Mouse (Mus musculus) embryonic facial prominence, embryonic 12.5 days (tissue): Measurements from ENCODE around the gene Tex46. TPM values are rescaled to one million over a fixed set of nuclear protein-coding genes. Genes with fewer than 3 reads are reported as not detected.

ENCODE experiments used
- ATAC-seq: fragments of 200-750 bp; cut with Nextera tagmentation; 2 replicates; pipeline ENCODE4 v1.8.0; 2017; ENCODE audit not compliant: insufficient number of reproducible peaks, insufficient read depth, low FRiP score, low TSS enrichment
- H3K27ac ChIP-seq: fragments of 300-500 bp; sonication (generic); 2 replicates; pipeline ENCODE4 v1.5.1; 2016; ENCODE audit warnings: mild to moderate bottlenecking
- H3K27me3 ChIP-seq: fragments of 300-500 bp; sonication (generic); 2 replicates; pipeline ENCODE4 v1.6.1; 2016; ENCODE audit warnings: mild to moderate bottlenecking, moderate library complexity
- H3K36me3 ChIP-seq: fragments of 300-500 bp; sonication (generic); 2 replicates; pipeline ENCODE4 v1.6.1; 2016; ENCODE audit warnings: mild to moderate bottlenecking
- H3K4me1 ChIP-seq: fragments of 300-500 bp; sonication (generic); 2 replicates; pipeline ENCODE4 v1.6.1; 2016
- H3K4me2 ChIP-seq: fragments of 300-500 bp; sonication (generic); replicated peaks from 2 replicates; pipeline ENCODE4 v1.6.1; 2016; ENCODE audit warnings: mild to moderate bottlenecking, moderate library complexity
- H3K4me3 ChIP-seq: fragments of 300-500 bp; sonication (generic); 2 replicates; pipeline ENCODE4 v1.5.1; 2016; ENCODE audit warnings: mild to moderate bottlenecking
- H3K9ac ChIP-seq: fragments of 300-500 bp; sonication (generic); 2 replicates; pipeline ENCODE4 v1.6.1; 2016; ENCODE audit warnings: mild to moderate bottlenecking, moderate library complexity
- H3K9me3 ChIP-seq: fragments of 300-500 bp; sonication (generic); 2 replicates; pipeline ENCODE4 v1.6.1; 2016; ENCODE audit warnings: mild to moderate bottlenecking, moderate library complexity
- WGBS: fragments of 180-500 bp; shearing (Covaris S2); methylation state at CpG from one replicate; pipeline ENCODE4 v1.1.7; 2016; 5-methylcytosine and 5-hydroxymethylcytosine counted together
- polyA plus RNA-seq: library from polyadenylated mRNA; unstranded; fragments of >200 nt; fragmentation: Nextera tagmentation; extraction: Ambion mirVana; gene quantifications from 2 replicates; pipeline ENCODE4 v1.2.1, GENCODE M21; 2016

The Tex46 gene
- polyA plus RNA-seq, 1 experiment from 2014 or later = not detected

DNA sequence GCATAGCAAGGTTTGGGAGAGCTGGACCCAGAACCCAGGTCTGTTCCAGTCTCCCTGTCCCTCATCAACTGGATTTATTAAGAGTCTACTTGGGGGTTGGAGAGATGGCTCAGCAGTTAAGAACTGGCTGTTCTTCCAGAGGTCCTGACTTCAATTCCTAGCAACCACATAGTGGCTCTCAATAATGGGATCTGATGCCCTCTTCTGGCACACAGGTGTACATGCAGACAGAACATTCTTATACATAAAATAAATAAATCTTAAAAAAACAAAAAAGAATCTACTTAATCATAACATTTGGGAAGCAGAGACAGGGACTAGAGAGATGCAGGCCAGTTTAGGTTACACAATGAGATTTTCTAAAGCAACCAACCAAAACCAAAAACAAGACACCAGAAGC is 25.8 kb downstream of the Tex46 start:
- Histone ChIP-seq H3K36me3 (no peaks in the 10 kb centered on the region), H3K4me3 (no peak overlapping the region), H3K27ac (no peak overlapping the region), H3K9me3 (no peaks in the 10 kb centered on the region), H3K27me3 (peaks cover 46% of the 10 kb centered on the region), H3K4me1 (peaks cover 17% of the 10 kb centered on the region), H3K4me2 (no peak overlapping the region), H3K9ac (no peak overlapping the region)
- ATAC-seq = no peak

DNA sequence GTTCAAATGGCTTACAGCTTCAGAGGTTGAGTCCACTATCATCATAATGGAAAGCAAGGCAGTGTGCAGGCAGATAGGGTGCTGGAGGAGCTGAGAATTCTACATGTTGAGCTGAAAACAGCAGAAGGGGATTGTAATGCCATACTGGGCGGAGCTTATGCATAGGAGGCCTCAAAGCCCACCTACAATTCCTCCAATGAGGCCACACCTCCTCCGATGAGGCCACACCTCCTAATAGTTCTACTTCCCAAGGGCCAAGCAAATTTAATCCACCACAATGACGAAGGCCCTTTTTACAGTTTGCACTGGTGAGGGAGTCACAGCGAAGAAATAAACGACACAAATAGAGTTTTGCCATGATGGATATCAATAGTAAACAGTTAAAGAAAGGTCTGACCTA is 26.3 kb downstream of the Tex46 start:
- H3K27ac ChIP-seq = no peak overlapping the region
- H3K27me3 ChIP-seq = peaks cover 46% of the 10 kb centered on the region
- H3K4me2 ChIP-seq = no peak overlapping the region
- H3K4me1 ChIP-seq = peaks cover 17% of the 10 kb centered on the region
- no peaks in the 10 kb centered on the region for H3K9me3 ChIP-seq
- ATAC-seq = no peak
- H3K4me3 ChIP-seq = no peak overlapping the region; the same call in 1 of the 2 replicates
- WGBS = 62% methylated on average over 5 of the region's 5 CpGs
- no peak overlapping the region for H3K9ac ChIP-seq
- no peaks in the 10 kb centered on the region for H3K36me3 ChIP-seq

DNA sequence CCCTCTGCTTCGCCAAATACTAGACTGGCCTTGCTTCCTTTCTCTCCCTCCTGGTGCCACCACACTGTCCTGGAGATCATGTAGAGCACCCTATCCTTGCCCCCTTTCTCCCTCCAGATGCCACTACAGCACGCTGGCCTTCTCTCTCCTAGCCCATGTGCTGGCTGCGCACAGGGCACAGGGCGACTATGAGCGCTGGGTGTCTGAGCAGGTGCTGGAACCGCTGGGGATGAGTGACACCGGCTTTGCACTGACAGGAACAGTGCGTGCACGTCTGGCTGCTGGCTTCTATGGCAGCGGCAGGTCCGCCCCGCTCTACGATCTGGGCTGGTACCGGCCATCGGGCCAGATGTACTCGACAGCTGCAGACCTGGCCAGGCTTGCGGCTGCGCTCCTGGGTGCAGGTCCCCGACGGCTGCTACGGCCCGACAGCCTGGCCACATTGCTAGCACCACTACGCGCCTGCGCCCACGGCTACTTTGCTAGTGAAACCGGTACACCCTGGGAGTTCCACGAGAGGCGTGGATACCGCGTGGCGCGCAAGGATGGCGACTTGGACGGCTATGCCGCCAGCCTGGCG is 26.8 kb downstream of the Tex46 start:
- Histone ChIP-seq H3K4me3 (peak overlapping the region; percentile 56), H3K9me3 (no peaks in the 10 kb centered on the region), H3K9ac (peak overlapping the region; percentile 53), H3K4me1 (peaks cover 17% of the 10 kb centered on the region), H3K27me3 (peaks cover 46% of the 10 kb centered on the region), H3K27ac (no peak overlapping the region), H3K36me3 (no peaks in the 10 kb centered on the region), H3K4me2 (peak overlapping the region; percentile 93)
- no peak for ATAC-seq
- WGBS = 20% methylated on average over 37 of the region's 37 CpGs

DNA sequence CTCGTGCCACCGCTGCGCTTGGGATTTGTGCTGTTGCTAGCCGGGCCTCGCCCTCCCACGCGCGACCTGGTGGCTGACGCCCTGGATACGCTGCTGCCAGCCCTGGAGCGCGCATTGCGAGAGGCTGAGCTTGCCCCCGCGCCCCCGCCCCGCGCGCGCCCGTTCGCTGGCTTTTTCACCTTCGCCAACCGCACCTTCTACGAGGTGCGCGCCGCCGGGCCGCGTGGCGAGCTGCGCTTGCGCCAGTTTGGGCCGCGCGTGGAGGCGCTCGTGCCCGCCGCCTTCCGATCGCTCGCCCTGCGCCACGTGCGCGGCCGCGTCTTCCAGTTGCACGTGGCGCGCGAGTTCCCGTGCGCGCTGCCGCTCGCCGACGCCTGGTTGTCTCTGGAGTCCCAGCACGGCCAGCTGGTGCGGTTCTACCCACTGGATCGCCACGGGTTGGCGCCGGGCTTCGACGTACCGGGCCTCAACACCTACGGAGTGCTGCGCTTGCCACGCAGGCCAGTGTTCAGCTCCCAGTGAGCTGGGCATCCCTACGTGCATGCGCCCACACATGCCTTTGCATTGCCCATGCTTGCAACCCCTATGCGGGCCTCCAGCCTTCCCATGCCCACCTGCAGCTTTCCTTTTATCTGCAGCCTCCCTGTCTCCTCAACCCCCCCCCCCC is 27.5 kb downstream of the Tex46 start:
- H3K9ac ChIP-seq = peak overlapping the region; percentile 53
- peaks cover 17% of the 10 kb centered on the region for H3K4me1 ChIP-seq
- peak overlapping the region; percentile 56 for H3K4me3 ChIP-seq
- WGBS = 4% methylated on average over 71 of the region's 76 CpGs
- ATAC-seq = peak; percentile 39; the same call in 1 of the 2 replicates
- H3K27ac ChIP-seq = no peak overlapping the region
- no peaks in the 10 kb centered on the region for H3K9me3 ChIP-seq
- peak overlapping the region; percentile 93 for H3K4me2 ChIP-seq
- no peaks in the 10 kb centered on the region for H3K36me3 ChIP-seq
- H3K27me3 ChIP-seq = peaks cover 45% of the 10 kb centered on the region

DNA sequence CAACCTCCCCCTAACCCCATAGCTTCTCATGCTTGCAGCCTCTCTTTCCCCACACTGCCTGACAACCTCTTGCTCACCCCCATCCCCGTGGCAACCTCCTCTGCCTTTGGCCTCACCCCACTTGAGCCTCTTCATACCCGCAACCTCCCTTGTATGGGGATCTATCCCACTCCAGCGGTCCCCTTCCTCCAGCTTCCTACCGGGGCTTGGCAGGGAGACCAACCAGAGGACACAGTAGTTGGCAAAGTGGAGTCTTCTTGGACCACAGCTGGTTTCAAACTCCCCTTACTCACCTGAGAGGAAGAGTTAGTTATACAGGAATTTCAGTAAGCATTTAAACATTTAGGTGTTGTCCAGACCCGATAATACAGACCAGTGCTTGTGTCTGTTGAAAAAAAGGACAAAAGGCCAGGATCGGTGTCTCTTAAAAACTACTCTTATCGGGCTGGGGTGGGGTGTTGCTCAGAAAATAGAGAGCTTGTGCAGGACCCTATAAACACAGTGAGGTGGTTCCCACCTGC is 28.1 kb downstream of the Tex46 start:
- no peaks in the 10 kb centered on the region for H3K36me3 ChIP-seq
- peaks cover 17% of the 10 kb centered on the region for H3K4me1 ChIP-seq
- H3K27ac ChIP-seq = no peak overlapping the region
- H3K9ac ChIP-seq = peak overlapping the region; percentile 53; the same call in 1 of the 2 replicates
- ATAC-seq = no peak
- H3K4me2 ChIP-seq = peak overlapping the region; percentile 93
- 29% methylated on average over 7 of the region's 7 CpGs for WGBS
- H3K4me3 ChIP-seq = peak overlapping the region; percentile 56
- H3K27me3 ChIP-seq = peaks cover 42% of the 10 kb centered on the region
- H3K9me3 ChIP-seq = no peaks in the 10 kb centered on the region

DNA sequence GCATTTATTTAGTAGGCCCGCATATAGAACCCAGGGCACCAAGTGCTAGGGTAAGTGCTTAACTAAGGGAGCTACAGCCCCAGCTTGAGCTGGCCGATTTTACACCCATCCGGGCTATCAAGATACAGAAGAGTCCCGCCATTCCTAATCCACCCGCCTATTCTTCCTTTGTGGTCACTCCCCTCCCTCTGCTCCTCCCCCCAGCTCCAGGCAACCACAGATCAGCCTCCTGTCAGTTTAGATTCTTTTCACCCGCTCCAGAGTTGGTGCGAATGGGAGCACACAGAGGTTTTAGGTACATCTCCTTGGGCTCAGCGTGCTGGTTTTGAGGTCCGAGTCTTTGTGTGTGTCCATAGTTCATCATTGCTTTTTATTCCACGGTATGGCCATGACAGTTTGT is 28.7 kb downstream of the Tex46 start:
- Histone ChIP-seq H3K9ac (no peak overlapping the region), H3K9me3 (no peaks in the 10 kb centered on the region)

DNA sequence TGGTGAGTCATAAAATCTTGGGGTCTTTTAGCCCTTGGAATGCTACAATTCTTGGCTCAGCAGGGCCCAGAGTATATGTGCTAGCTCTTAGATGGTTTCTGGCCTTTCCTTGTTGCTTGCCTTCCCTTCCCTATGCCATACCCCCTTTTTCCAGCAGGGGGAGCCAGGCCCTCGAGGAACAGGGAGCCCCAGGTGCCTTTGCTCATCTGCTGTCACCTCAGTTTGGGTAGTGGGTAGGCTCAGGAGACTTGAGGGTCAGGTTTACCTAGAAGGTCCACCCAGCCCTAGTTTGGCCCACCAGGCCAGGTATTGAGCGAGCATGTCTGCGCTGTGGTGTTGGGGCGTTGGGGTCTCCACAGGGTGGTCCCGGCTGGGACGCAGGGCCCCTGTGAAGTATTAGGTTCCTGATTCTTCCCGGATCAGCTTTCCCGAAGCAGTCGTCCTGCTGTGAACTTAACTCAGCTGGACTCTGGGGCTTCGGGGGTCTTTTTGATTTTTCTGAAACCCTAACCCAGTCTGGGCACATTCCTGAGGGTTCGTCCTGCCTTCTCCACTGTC is 38.8 kb downstream of the Tex46 start:
- H3K4me2 ChIP-seq = peak overlapping the region; percentile 37
- H3K27me3 ChIP-seq = no peaks in the 10 kb centered on the region
- peaks cover 4% of the 10 kb centered on the region; the same call in 1 of the 2 replicates for H3K36me3 ChIP-seq
- H3K9ac ChIP-seq = no peak overlapping the region
- H3K4me3 ChIP-seq = no peak overlapping the region
- no peaks in the 10 kb centered on the region for H3K9me3 ChIP-seq
- peak; percentile 54; the same call in 1 of the 2 replicates for ATAC-seq
- peak overlapping the region; percentile 69 for H3K27ac ChIP-seq
- H3K4me1 ChIP-seq = peaks cover 21% of the 10 kb centered on the region
- WGBS = 8% methylated on average over 11 of the region's 11 CpGs

More for the DNA sequence above, 28.7 kb downstream of the Tex46 start:
- WGBS = 5% methylated on average over 10 of the region's 10 CpGs
- H3K4me1 ChIP-seq = peaks cover 17% of the 10 kb centered on the region
- peaks cover 42% of the 10 kb centered on the region for H3K27me3 ChIP-seq
- ATAC-seq = no peak
- no peaks in the 10 kb centered on the region for H3K36me3 ChIP-seq
- no peak overlapping the region for H3K27ac ChIP-seq
- H3K4me2 ChIP-seq = no peak overlapping the region
- H3K4me3 ChIP-seq = no peak overlapping the region

DNA sequence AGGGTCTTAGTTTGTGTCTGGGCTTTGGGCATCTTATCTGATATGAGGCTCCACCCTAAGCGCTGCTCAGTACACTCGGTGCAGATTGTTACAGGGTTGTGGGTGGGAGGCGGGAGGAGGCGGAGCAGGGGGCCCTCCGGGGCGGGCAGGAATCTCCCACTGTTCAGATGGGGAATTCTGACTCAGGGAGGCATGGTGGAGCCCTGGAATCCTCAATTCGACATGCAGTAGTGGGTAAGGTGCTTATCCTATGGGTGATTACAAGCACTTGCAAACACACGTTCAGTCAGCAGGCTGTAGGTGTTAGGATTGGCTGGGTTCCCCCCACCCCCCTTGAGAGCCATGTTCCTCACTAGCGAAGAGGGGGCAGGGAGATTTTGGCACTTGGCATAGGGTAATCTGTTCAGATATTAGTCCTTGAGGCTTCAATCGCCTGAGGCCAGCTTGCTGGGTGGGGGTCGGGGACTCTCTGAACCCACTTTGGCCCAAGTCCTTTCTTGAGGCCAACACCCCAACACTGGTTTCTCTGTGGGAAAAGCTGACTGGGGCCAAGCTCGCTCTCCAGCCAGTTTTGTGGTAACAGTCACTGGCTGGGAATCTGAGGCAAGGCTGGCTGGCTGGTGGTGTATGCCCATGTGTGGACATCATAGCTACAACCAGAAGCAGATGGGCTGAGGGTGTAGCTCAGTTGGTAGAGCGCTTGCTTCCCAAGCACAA is 39.4 kb downstream of the Tex46 start:
- peak overlapping the region; percentile 37 for H3K4me2 ChIP-seq
- peaks cover 6% of the 10 kb centered on the region; the same call in 1 of the 2 replicates for H3K36me3 ChIP-seq
- no peaks in the 10 kb centered on the region for H3K9me3 ChIP-seq
- H3K27ac ChIP-seq = peak overlapping the region; percentile 69
- ATAC-seq = peak; percentile 67; the same call in 1 of the 2 replicates
- no peaks in the 10 kb centered on the region for H3K27me3 ChIP-seq
- WGBS = 32% methylated on average over 13 of the region's 13 CpGs
- H3K4me3 ChIP-seq = no peak overlapping the region
- no peak overlapping the region for H3K9ac ChIP-seq
- H3K4me1 ChIP-seq = peaks cover 21% of the 10 kb centered on the region

DNA sequence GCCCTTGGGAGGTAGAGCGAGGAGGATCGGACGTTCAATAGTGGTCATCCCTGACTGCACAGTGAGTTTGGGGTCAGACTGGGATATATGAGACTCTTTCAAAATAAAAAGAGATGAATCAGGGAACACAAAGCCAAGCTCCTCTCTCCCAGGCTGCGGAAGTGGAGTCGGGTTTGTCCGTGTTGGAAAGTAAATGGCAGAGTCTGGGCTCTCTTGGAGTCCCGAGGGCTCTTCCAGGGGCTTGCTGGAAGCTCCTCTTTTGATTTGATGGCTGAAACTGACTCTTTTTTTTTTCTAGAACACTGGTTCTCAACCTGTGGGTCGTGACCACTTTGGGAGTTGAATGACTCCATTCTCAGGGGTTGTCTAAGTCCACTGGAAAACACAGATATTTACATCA is 40.0 kb downstream of the Tex46 start:
- Histone ChIP-seq H3K9ac (no peak overlapping the region), H3K27me3 (no peaks in the 10 kb centered on the region), H3K4me3 (no peak overlapping the region), H3K9me3 (no peaks in the 10 kb centered on the region), H3K36me3 (peaks cover 12% of the 10 kb centered on the region; the same call in 1 of the 2 replicates), H3K27ac (peak overlapping the region; percentile 69; the same call in 1 of the 2 replicates), H3K4me1 (peaks cover 21% of the 10 kb centered on the region), H3K4me2 (no peak overlapping the region)
- 68% methylated on average over 8 of the region's 8 CpGs for WGBS
- no peak for ATAC-seq

DNA sequence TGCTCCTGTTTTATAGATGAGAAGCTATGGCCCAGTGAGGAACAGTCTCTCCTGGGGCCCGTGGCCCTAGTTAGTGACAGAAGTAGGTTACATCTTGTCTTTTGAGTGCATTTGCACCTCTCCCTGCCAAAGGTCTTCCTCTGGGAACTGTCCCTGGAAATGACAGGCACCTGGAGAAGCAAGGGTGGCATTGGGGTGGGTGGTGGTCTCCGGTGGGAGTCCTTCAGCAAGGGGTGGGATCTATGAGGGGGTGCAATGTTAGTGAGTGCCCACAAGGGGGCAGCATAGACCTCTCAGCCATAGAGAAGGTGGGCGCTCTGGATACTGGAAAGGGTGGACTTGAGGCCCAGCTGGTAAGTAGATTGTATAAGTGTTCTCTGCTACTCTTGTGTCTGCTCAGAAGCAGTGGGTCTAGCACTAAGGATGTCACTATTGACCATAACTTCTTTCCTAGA is 41.1 kb downstream of the Tex46 start:
- H3K9ac ChIP-seq = no peak overlapping the region
- no peak for ATAC-seq
- no peak overlapping the region for H3K4me2 ChIP-seq
- peaks cover 21% of the 10 kb centered on the region for H3K4me1 ChIP-seq
- no peak overlapping the region for H3K4me3 ChIP-seq
- no peaks in the 10 kb centered on the region for H3K9me3 ChIP-seq
- H3K27me3 ChIP-seq = no peaks in the 10 kb centered on the region
- peaks cover 22% of the 10 kb centered on the region for H3K36me3 ChIP-seq
- no peak overlapping the region for H3K27ac ChIP-seq
- WGBS = 61% methylated on average over 3 of the region's 3 CpGs

DNA sequence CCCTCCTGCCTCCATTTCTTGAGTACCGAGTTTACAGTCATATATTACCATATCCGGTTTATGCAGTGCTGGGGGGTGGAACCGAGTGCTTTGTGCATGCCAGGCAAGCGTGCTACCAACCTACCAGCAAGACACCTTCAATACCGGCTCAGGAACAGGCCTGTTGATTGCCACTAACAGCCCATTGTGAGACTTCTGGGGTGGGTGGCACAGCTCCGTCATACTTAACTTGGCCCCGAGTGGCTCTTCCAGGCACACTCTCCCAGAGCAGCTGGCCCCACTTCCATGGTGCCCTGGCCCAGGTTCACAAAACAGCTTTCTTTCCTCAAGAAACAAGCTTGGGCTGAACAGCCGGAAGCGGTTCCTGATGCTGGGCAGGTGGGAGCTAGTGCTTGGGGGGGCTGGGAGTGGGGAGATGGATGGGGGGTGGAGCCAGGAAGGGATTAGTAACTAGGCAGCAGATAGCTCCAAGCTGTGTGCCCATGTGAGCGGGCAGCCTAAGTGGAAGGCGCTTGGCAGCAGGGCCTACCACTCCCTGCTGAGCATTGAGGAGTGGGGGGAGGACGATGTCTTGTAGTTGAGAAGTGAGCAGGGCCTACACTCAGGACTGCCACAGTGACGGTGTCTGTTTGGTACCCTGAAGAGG is 41.8 kb downstream of the Tex46 start:
- Histone ChIP-seq H3K27ac (no peak overlapping the region), H3K4me3 (no peak overlapping the region), H3K36me3 (peaks cover 28% of the 10 kb centered on the region), H3K9ac (no peak overlapping the region), H3K4me1 (peaks cover 21% of the 10 kb centered on the region), H3K9me3 (no peaks in the 10 kb centered on the region), H3K4me2 (no peak overlapping the region), H3K27me3 (no peaks in the 10 kb centered on the region)
- ATAC-seq = no peak
- 78% methylated on average over 13 of the region's 13 CpGs for WGBS
